Mouse (Mus musculus): Measurements from ENCODE around the gene Gm5868. TPM values are rescaled to one million over a fixed set of nuclear protein-coding genes. Genes with fewer than 3 reads are reported as not detected.

Gm5868 gene
- polyA plus RNA-seq (2012; rRNA removed): 1.3 and 3.3 TPM in 2 replicates

GRCm38 (mm10) chr5:72587192-72587681 lies at the start of gene Gm5868:
Gene Gm5868, minus strand, starts transcription at chr5:72587551.

GRCm38 (mm10) chr5:72580970-72581332 lies 6.4 kb downstream of the Gm5868 start, which contains the start of gene Zar1:
Gene Zar1, minus strand, starts transcription at chr5:72581254.

GRCm38 (mm10) chr5:72559544-72560049 lies 27.8 kb downstream of the Gm5868 start, which contains the start of gene Nfxl1:
Gene Nfxl1, minus strand, starts transcription at chr5:72559684.

Other genes with a start within 250 kb of the Gm5868 start
- 4.3 and 6.8 TPM in 2 replicates for gene Corin, start 83.1 kb downstream of the Gm5868 start, polyA plus RNA-seq (2012; rRNA removed)
- 32.2 and 36.8 TPM in 2 replicates for gene Nfxl1, start 27.9 kb downstream of the Gm5868 start, polyA plus RNA-seq (2012; rRNA removed)
- 1.2 and 1.4 TPM in 2 replicates for gene Zar1, start 6.3 kb downstream of the Gm5868 start, polyA plus RNA-seq (2012; rRNA removed)
- gene Cnga1, start 56.7 kb upstream of the Gm5868 start, polyA plus RNA-seq (2012; rRNA removed): not detected in 2 replicates
- 0.11 and 0.31 TPM in 2 replicates for gene Nipal1, start 60.2 kb upstream of the Gm5868 start, polyA plus RNA-seq (2012; rRNA removed)
- 0.02 and 0.04 TPM in 2 replicates for gene Txk, start 165.2 kb upstream of the Gm5868 start, polyA plus RNA-seq (2012; rRNA removed)